In the genomic region with DNA sequence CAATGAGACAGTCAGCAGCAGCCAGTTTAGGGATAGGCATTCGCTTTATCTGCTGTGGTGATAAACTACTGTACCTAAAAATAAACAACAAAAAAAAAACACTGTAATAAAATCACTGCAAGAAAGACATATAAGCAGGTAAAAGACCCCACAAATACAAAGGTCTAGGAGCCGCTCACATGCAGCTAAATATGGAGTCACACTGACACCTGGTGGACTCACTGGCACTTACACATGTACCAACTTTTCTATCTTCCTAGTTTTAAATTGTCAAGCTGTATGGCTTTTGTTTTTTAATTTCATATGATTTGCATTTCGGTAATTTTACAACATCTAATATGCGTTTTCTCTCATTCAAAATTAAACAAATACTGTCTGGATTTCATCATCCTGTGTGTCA, we compare ENCODE assay signal across 9 mouse cellular contexts. TPM values are rescaled to one million over a fixed set of nuclear protein-coding genes. Genes with fewer than 3 reads are reported as not detected.
DNase-seq lines count a peak whose midpoint lies in the region; ATAC-seq and TF ChIP-seq lines count a peak whose summit lies in the region.
"Had no signal": no experiment of that assay in that cellular context is flagged by ENCODE, and none has a peak within 500 bp of the region (broad histone marks: within the 10 kb centered on the region; RNA-seq: fewer than 3 reads in every experiment).

No protein-coding gene starts in this region.

- no peak overlapping the region for H3K27ac ChIP-seq in heart, postnatal 0 days (ENCODE audit: low read depth)
- H3K27ac ChIP-seq in thymus, adult 2 months (ENCODE audit: control insufficient read depth, insufficient read depth, low read length) = no peak overlapping the region
- no peak overlapping the region for H3K27ac ChIP-seq in hindbrain, embryonic 12.5 days
- H3K27ac ChIP-seq: midbrain, embryonic 12.5 days had no signal

- no peak for ATAC-seq in heart, postnatal 0 days (ENCODE audit: insufficient read depth, low read depth)
- ATAC-seq in hindbrain, embryonic 12.5 days (ENCODE audit: low FRiP score) = peak; percentile 46; the same call in 1 of the 2 replicates

- 46% methylated on average over 4 of the region's 4 CpGs for WGBS in heart, postnatal 0 days
- WGBS in thymus, adult 2 months = 87% methylated on average over 4 of the region's 4 CpGs
- 70% methylated on average over 4 of the region's 4 CpGs for WGBS in hindbrain, embryonic 12.5 days

- no peaks in the 10 kb centered on the region for H3K9me3 ChIP-seq in heart, postnatal 0 days (replicated peaks; ENCODE audit: control insufficient read depth, low read length)
- H3K9me3 ChIP-seq in hindbrain, embryonic 12.5 days (replicated peaks) = no peaks in the 10 kb centered on the region
- H3K9me3 ChIP-seq: midbrain, embryonic 12.5 days had no signal

- peak; percentile 25 for DNase-seq in heart, postnatal 0 days (ENCODE audit: low spot score)
- DNase-seq in heart, adult 9 months (ENCODE audit: low spot score in 2 of 2) = no peak
- peak; percentile 4 for DNase-seq in thymus, adult 2 months
- DNase-seq in thymus, postnatal 36 days = no peak
- peak; percentile 35 for DNase-seq in splenic B cell, adult 2 months (ENCODE audit: low read depth, low spot score)
- no peak for DNase-seq in adipocyte (ENCODE audit: low spot score)
- no peak for DNase-seq in ovary, postnatal 36 days (ENCODE audit: low spot score)

- no peak for TF ChIP-seq POLR2A in thymus, adult 2 months (IDR thresholded peaks at IDR 0.05; ENCODE audit: control insufficient read depth, extremely low read depth, insufficient read depth, low read length, poor library complexity)

- no peaks in the 10 kb centered on the region for H3K4me1 ChIP-seq in heart, postnatal 0 days (ENCODE audit: control insufficient read depth, insufficient read depth)
- no peaks in the 10 kb centered on the region for H3K4me1 ChIP-seq in thymus, adult 2 months (replicated peaks; ENCODE audit: control insufficient read depth, insufficient read depth, low read length)
- H3K4me1 ChIP-seq in hindbrain, embryonic 12.5 days = no peaks in the 10 kb centered on the region
- H3K4me1 ChIP-seq: midbrain, embryonic 12.5 days had no signal

- H3K36me3 ChIP-seq in heart, postnatal 0 days (replicated peaks; ENCODE audit: control insufficient read depth, insufficient read depth, low read length) = peaks cover 23% of the 10 kb centered on the region
- H3K36me3 ChIP-seq in thymus, adult 2 months (ENCODE audit: control insufficient read depth, insufficient read depth, low read length) = peaks cover 18% of the 10 kb centered on the region; the same call in 1 of the 2 replicates
- 0 out of 2 replicates have a peak, but pooled peaks cover 10% of the 10 kb centered on the region for H3K36me3 ChIP-seq in hindbrain, embryonic 12.5 days
- H3K36me3 ChIP-seq in splenic B cell, adult 2 months (ENCODE audit: control insufficient read depth, insufficient read depth, low read length, poor library complexity, severe bottlenecking) = peaks cover 2% of the 10 kb centered on the region; the same call in 1 of the 2 replicates

- no peak overlapping the region for H3K4me2 ChIP-seq in heart, postnatal 0 days (ENCODE audit: low read depth, low read length)
- H3K4me2 ChIP-seq in hindbrain, embryonic 12.5 days (replicated peaks) = no peak overlapping the region
- H3K4me2 ChIP-seq: midbrain, embryonic 12.5 days had no signal

- no peak for TF ChIP-seq EP300 in heart, postnatal 0 days (IDR thresholded peaks at IDR 0.05; ENCODE audit: low read depth)

- TF ChIP-seq CTCF in heart, postnatal 0 days (IDR thresholded peaks at IDR 0.05; ENCODE audit: low read depth) = peak; percentile 51
- TF ChIP-seq CTCF in thymus, adult 2 months (IDR thresholded peaks at IDR 0.05; ENCODE audit: borderline replicate concordance, control insufficient read depth, extremely low read depth, insufficient read depth, low read length, poor library complexity) = no peak

- no peaks in the 10 kb centered on the region for H3K27me3 ChIP-seq in heart, postnatal 0 days (ENCODE audit: control insufficient read depth, insufficient read depth, low read length)
- H3K27me3 ChIP-seq in thymus, adult 2 months (ENCODE audit: control insufficient read depth, insufficient read depth, low read length) = no peaks in the 10 kb centered on the region
- H3K27me3 ChIP-seq in hindbrain, embryonic 12.5 days = no peaks in the 10 kb centered on the region
- no peaks in the 10 kb centered on the region for H3K27me3 ChIP-seq in splenic B cell, adult 2 months (ENCODE audit: control insufficient read depth, insufficient read depth, low read length, poor library complexity, severe bottlenecking)
- H3K27me3 ChIP-seq: midbrain, embryonic 12.5 days had no signal

- no peak overlapping the region for H3K9ac ChIP-seq in heart, postnatal 0 days (replicated peaks; ENCODE audit: low read depth, low read length)
- H3K9ac ChIP-seq in hindbrain, embryonic 12.5 days = no peak overlapping the region
- H3K9ac ChIP-seq: midbrain, embryonic 12.5 days had no signal

- no peak overlapping the region for H3K4me3 ChIP-seq in heart, postnatal 0 days (ENCODE audit: low read depth, low read length)
- H3K4me3 ChIP-seq in thymus, adult 2 months (ENCODE audit: control insufficient read depth, insufficient read depth, low read length) = no peak overlapping the region
- H3K4me3 ChIP-seq in hindbrain, embryonic 12.5 days = no peak overlapping the region
- H3K4me3 ChIP-seq: midbrain, embryonic 12.5 days had no signal

RNA-seq across cellular contexts. Expression of a gene that starts 14.4 kb away (rescaled TPM):
- total RNA-seq in heart, postnatal 0 days (2014; rRNA removed; ENCODE audit: low replicate concordance) = 7.6 and 11.4 TPM in 2 replicates
- polyA plus RNA-seq in heart, postnatal 0 days (2015; fragmentation: Nextera tagmentation; extraction: Ambion mirVana) = 8.3 and 9.4 TPM in 2 replicates
- polyA plus RNA-seq in thymus, adult 2 months (2012; rRNA removed) = 8.0 and 8.6 TPM in 2 replicates
- polyA plus RNA-seq in hindbrain, embryonic 12.5 days (2016; fragmentation: Nextera tagmentation; extraction: Ambion mirVana) = 31.1 TPM in 2 replicates

Comparison
In these comparisons a context has a peak if more than half of its experiments do, and no peak if none do; other contexts are left out.
1. DNase-seq: peak in heart, postnatal 0 days (single experiment), thymus, adult 2 months (single experiment) and splenic B cell, adult 2 months (single experiment); none in heart, adult 9 months (0 of 2), thymus, postnatal 36 days (0 of 2), adipocyte (single experiment) and ovary, postnatal 36 days (single experiment).